ENCODE assay signal across 7 mouse cellular contexts in genomic region chr5:114139175-114139574, GRCm38 (mm10). TPM values are rescaled to one million over a fixed set of nuclear protein-coding genes. Genes with fewer than 3 reads are reported as not detected.
DNase-seq lines count a peak whose midpoint lies in the region; ATAC-seq and TF ChIP-seq lines count a peak whose summit lies in the region.

No protein-coding gene starts in this region.

- peak overlapping the region; percentile 55 for H3K4me2 ChIP-seq in intestine, postnatal 0 days (replicated peaks; ENCODE audit: low read depth)
- H3K4me2 ChIP-seq in midbrain, embryonic 13.5 days (replicated peaks), result peak overlapping the region; percentile 17

- no peaks in the 10 kb centered on the region for H3K27me3 ChIP-seq in intestine, postnatal 0 days (replicated peaks; ENCODE audit: control insufficient read depth, insufficient read depth, low read length)
- H3K27me3 ChIP-seq in midbrain, embryonic 13.5 days, result no peaks in the 10 kb centered on the region

- no peak overlapping the region for H3K9ac ChIP-seq in intestine, postnatal 0 days (ENCODE audit: low read depth, low read length)
- H3K9ac ChIP-seq in midbrain, embryonic 13.5 days (replicated peaks), result no peak overlapping the region

- TF ChIP-seq CTCF in intestine, postnatal 0 days (IDR thresholded peaks at IDR 0.05; ENCODE audit: low read depth), result no peak

- ATAC-seq in intestine, postnatal 0 days, result peak; percentile 68
- ATAC-seq in midbrain, embryonic 13.5 days, result peak; percentile 85

- no peaks in the 10 kb centered on the region for H3K4me1 ChIP-seq in intestine, postnatal 0 days (replicated peaks; ENCODE audit: control insufficient read depth, insufficient read depth, low read length)
- H3K4me1 ChIP-seq in midbrain, embryonic 13.5 days (replicated peaks), result peaks cover 29% of the 10 kb centered on the region

- intact Hi-C loops in left cerebral cortex, postnatal 10 days (cut with DNase I), result no loop called here

- peak overlapping the region; percentile 84 for H3K27ac ChIP-seq in intestine, postnatal 0 days (ENCODE audit: low read depth, low read length)
- H3K27ac ChIP-seq in midbrain, embryonic 13.5 days, result peak overlapping the region; percentile 78

- 22% methylated on average over 9 of the region's 9 CpGs for WGBS in intestine, postnatal 0 days
- WGBS in midbrain, embryonic 13.5 days, result 24% methylated on average over 9 of the region's 9 CpGs

- H3K36me3 ChIP-seq in intestine, postnatal 0 days (ENCODE audit: control insufficient read depth, insufficient read depth), result peaks cover 9% of the 10 kb centered on the region; the same call in 1 of the 2 replicates
- H3K36me3 ChIP-seq in midbrain, embryonic 13.5 days, result no peaks in the 10 kb centered on the region

- no peak overlapping the region for H3K4me3 ChIP-seq in intestine, postnatal 0 days (ENCODE audit: low read depth, low read length)
- H3K4me3 ChIP-seq in midbrain, embryonic 13.5 days (replicated peaks), result no peak overlapping the region

- no peaks in the 10 kb centered on the region for H3K9me3 ChIP-seq in intestine, postnatal 0 days (ENCODE audit: control insufficient read depth)
- no peaks in the 10 kb centered on the region for H3K9me3 ChIP-seq in midbrain, embryonic 13.5 days

- peak; percentile 85 for DNase-seq in adrenal gland, postnatal 25 days
- DNase-seq in cerebellum, postnatal 36 days, result peak; percentile 50 to 51
- DNase-seq in heart, adult 18-20 months, result peak; percentile 92 to 96
- peak; percentile 89 to 94 for DNase-seq in left cerebral cortex, postnatal 10 days (ENCODE audit: extremely low spot score in 1 of 2, low spot score in 2 of 2)
- peak; percentile 74 for DNase-seq in telencephalon, adult 2 months (ENCODE audit: low read depth, low spot score)

RNA-seq across cellular contexts. Expression of gene Acacb, which starts 7.2 kb away (rescaled TPM):
- total RNA-seq in adrenal gland, postnatal 25 days (2021), result 99.4 and 114 TPM in 2 replicates
- total RNA-seq in heart, adult 18-20 months (2021), result 100 to 1,000 TPM; 238 to 247 TPM
- polyA plus RNA-seq in intestine, postnatal 0 days (2015; fragmentation: Nextera tagmentation; extraction: Ambion mirVana), result 0.69 and 1.1 TPM in 2 replicates
- 1 to 10 TPM; 2.9 to 5.5 TPM for total RNA-seq in left cerebral cortex, postnatal 10 days (2021)
- 2.4 and 2.9 TPM in 2 replicates for polyA plus RNA-seq in midbrain, embryonic 13.5 days (2015; fragmentation: Nextera tagmentation; extraction: Ambion mirVana)

RNA-seq across cellular contexts. Expression of gene Ung, which starts 9.0 kb away (rescaled TPM):
- 6.7 and 15.0 TPM in 2 replicates for total RNA-seq in adrenal gland, postnatal 25 days (2021)
- 10 to 100 TPM; 24.8 to 26.0 TPM for total RNA-seq in heart, adult 18-20 months (2021)
- 10.0 and 11.4 TPM in 2 replicates for polyA plus RNA-seq in intestine, postnatal 0 days (2015; fragmentation: Nextera tagmentation; extraction: Ambion mirVana)
- 1 to 10 TPM; 5.6 to 6.1 TPM for total RNA-seq in left cerebral cortex, postnatal 10 days (2021)
- polyA plus RNA-seq in midbrain, embryonic 13.5 days (2015; fragmentation: Nextera tagmentation; extraction: Ambion mirVana), result 14.8 and 17.4 TPM in 2 replicates

RNA-seq across cellular contexts. Expression of gene Alkbh2, which starts 11.2 kb away (rescaled TPM):
- 12.0 and 12.1 TPM in 2 replicates for total RNA-seq in adrenal gland, postnatal 25 days (2021)
- 1 to 10 TPM; 1.3 to 1.5 TPM for total RNA-seq in heart, adult 18-20 months (2021)
- 6.9 and 7.8 TPM in 2 replicates for polyA plus RNA-seq in intestine, postnatal 0 days (2015; fragmentation: Nextera tagmentation; extraction: Ambion mirVana)
- total RNA-seq in left cerebral cortex, postnatal 10 days (2021), result 1 to 10 TPM; 5.1 to 6.2 TPM
- 5.8 and 6.0 TPM in 2 replicates for polyA plus RNA-seq in midbrain, embryonic 13.5 days (2015; fragmentation: Nextera tagmentation; extraction: Ambion mirVana)

RNA-seq across cellular contexts. Expression of gene Svop, which starts 47.8 kb away (rescaled TPM):
- total RNA-seq in adrenal gland, postnatal 25 days (2021), result 2.6 and 3.1 TPM in 2 replicates
- not detected for total RNA-seq in heart, adult 18-20 months (2021)
- 1.4 and 1.5 TPM in 2 replicates for polyA plus RNA-seq in intestine, postnatal 0 days (2015; fragmentation: Nextera tagmentation; extraction: Ambion mirVana)
- 100 to 1,000 TPM; 151 to 157 TPM for total RNA-seq in left cerebral cortex, postnatal 10 days (2021)
- 79.3 and 82.7 TPM in 2 replicates for polyA plus RNA-seq in midbrain, embryonic 13.5 days (2015; fragmentation: Nextera tagmentation; extraction: Ambion mirVana)

Comparison
In these comparisons a context has a peak if more than half of its experiments do, and no peak if none do; other contexts are left out.
1. RNA of gene Acacb, which starts 7.2 kb away (total RNA-seq): 238 to 247 TPM in heart, adult 18-20 months and 99.4 to 114 TPM in adrenal gland, postnatal 25 days; 2.9 to 5.5 TPM in left cerebral cortex, postnatal 10 days; every median in the first group is over 10 times any median in the second.
2. Peak in every context shown above with its lines, with median percentiles within 50 percentile points of each other: DNase-seq.